Mouse (Mus musculus) 3134 (cell line): ENCODE data around the gene Fam19a4.
"Not testable (repeated sequence)": the region's sequence is repeated elsewhere in the genome, so short reads cannot be mapped to it uniquely, and the experiment has no call there.

Source experiments
- DNase-seq: peaks from one replicate; pipeline ENCODE4 v3.0.0-alpha.2; 2011; ENCODE audit warnings: low spot score; ENCODE audit not compliant: insufficient read length; ENCODE audit errors: extremely low read depth

Fam19a4 gene

GRCm38 (mm10) chr6:96977537-96977936 is 82.7 kb downstream of the Fam19a4 start:
- no peak for DNase-seq

DNA sequence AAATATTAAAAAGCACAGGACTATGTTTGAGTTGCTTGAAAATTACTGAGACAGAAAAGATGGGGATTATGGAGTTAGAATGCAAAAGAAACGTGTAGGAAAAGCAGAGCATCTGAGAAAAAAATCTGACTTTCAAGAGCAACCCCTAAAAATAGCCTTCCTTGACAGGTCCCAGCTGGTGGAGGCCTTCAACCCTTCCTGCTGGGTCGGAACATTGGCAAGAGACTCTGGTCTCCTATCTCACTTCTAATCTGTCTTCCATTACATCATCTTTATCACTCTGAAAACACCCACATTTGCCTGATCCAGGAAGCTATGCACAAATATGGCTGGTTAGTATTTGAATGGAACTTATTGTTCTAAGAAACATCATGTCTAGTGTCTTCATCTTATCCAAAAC is 115.4 kb downstream of the Fam19a4 start:
- no peak for DNase-seq

- DNase-seq: no peak
These were observed 124.4 kb downstream of the Fam19a4 start for GRCm38 (mm10) chr6:96935776-96936175.

DNA sequence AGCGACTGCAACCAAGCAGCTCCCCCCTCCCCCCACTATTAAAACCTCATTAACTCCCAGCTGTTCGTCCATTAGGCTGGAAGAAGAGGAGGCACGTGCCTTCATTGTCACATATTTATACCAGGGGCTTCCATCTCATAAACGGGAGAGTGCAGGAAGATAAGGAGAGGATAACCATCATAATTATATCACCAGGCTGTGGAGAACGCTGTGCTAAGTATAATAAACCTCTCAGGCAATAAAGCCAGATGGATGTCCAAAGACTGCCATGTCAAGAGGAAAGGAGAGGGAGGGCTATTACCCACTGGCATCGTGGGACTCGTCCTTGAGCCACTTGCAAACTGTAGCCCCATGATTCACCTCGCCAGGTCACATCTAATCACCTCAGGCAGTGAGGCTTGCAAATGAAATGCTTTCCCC is 151.1 kb downstream of the Fam19a4 start:
- DNase-seq: no peak

GRCm38 (mm10) chr6:96877105-96877504 is 183.1 kb downstream of the Fam19a4 start:
- not testable (repeated sequence) for DNase-seq

GRCm38 (mm10) chr6:96876651-96877050 is 183.6 kb downstream of the Fam19a4 start:
- DNase-seq: not testable (repeated sequence)

GRCm38 (mm10) chr6:96853065-96853464 is 207.1 kb downstream of the Fam19a4 start:
- no peak for DNase-seq

GRCm38 (mm10) chr6:96843944-96844343 is 216.3 kb downstream of the Fam19a4 start:
- no peak for DNase-seq

GRCm38 (mm10) chr6:96840634-96841033 is 219.6 kb downstream of the Fam19a4 start:
- DNase-seq: no peak

- DNase-seq: no peak
These were observed 233.6 kb downstream of the Fam19a4 start for GRCm38 (mm10) chr6:96826626-96827025.

DNA sequence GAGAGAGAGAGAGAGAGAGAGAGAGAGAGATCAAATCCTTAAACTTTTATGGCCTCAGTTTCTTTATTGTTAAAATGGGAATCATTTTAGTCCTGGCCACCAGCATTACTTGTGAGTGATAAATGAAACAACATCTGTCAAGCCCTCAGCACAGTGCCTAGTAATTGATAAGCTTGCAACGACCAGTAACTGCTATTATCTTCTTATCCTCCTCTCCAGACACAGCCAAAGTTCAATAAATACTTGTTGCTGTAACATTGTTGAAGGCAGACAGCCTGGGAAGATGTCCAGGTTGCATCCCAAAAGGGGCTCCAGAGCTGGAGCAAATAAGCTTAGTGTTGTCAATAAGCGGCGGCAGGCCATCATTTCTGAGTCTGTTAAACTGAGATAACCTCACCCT is 257.2 kb downstream of the Fam19a4 start:
- no peak for DNase-seq

GRCm38 (mm10) chr6:96798746-96799145 is 261.5 kb downstream of the Fam19a4 start:
- DNase-seq: no peak

GRCm38 (mm10) chr6:96797451-96797850 is 262.8 kb downstream of the Fam19a4 start:
- no peak for DNase-seq
